Mouse (Mus musculus) liver, embryonic 14.5 days (tissue): ENCODE measurements around the gene Rhpn2. TPM values are rescaled to one million over a fixed set of nuclear protein-coding genes. Genes with fewer than 3 reads are reported as not detected.

Experiments
- ATAC-seq: fragments of 200-750 bp; cut with Nextera tagmentation; 2 replicates; pipeline ENCODE4 v1.8.0; 2017; ENCODE audit warnings: moderate number of reproducible peaks, mild to moderate bottlenecking, moderate library complexity; ENCODE audit not compliant: insufficient read depth
- DNase-seq, 3 experiments: peaks; one replicate each; pipeline ENCODE4 v3.0.0-alpha.2; 2012 to 2013; ENCODE audit warnings: low read depth in 3 of 3, low spot score in 3 of 3
- H3K27ac ChIP-seq: fragments of 300-500 bp; sonication (generic); 2 replicates; pipeline ENCODE4 v1.5.1; 2014; ENCODE audit warnings: moderate library complexity, mild to moderate bottlenecking, control low read depth, inconsistent platforms
- H3K27me3 ChIP-seq: fragments of 300-500 bp; sonication (generic); 2 replicates; pipeline ENCODE4 v1.6.1; 2014; ENCODE audit warnings: mild to moderate bottlenecking, low read length, moderate library complexity; ENCODE audit not compliant: control insufficient read depth, insufficient read depth
- H3K36me3 ChIP-seq: fragments of 300-500 bp; sonication (generic); replicated peaks from 2 replicates; pipeline ENCODE4 v1.6.1; 2014; ENCODE audit warnings: low read depth; ENCODE audit not compliant: control insufficient read depth, insufficient read depth
- H3K4me1 ChIP-seq, 2 experiments: fragments of 200-500 bp in 1 of 2; fragments of 300-500 bp in 1 of 2; sonication (generic) in 1 of 2; replicated peaks; 2 replicates each; pipeline ENCODE4 v1.6.1; 2012 to 2014; ENCODE audit warnings: antibody characterized with exemption in 1 of 2, inconsistent platforms in 1 of 2, low read length in 1 of 2; ENCODE audit not compliant: control insufficient read depth in 2 of 2, insufficient read depth in 2 of 2
- H3K4me2 ChIP-seq: fragments of 300-500 bp; sonication (generic); 2 replicates; pipeline ENCODE4 v1.6.1; 2014; ENCODE audit warnings: low read depth, mild to moderate bottlenecking, control low read depth, moderate library complexity
- H3K4me3 ChIP-seq, 2 experiments: fragments of 200-500 bp in 1 of 2; fragments of 300-500 bp in 1 of 2; sonication (generic) in 1 of 2; 2 replicates each; pipeline ENCODE4 v1.5.1; 2012 to 2014; ENCODE audit warnings: low read depth in 2 of 2, low read length in 2 of 2, mild to moderate bottlenecking in 2 of 2, control low read depth in 1 of 2, inconsistent platforms in 1 of 2, moderate library complexity in 1 of 2; ENCODE audit not compliant: insufficient read depth in 1 of 2
- H3K9ac ChIP-seq: fragments of 300-500 bp; sonication (generic); replicated peaks from 2 replicates; pipeline ENCODE4 v1.6.1; 2014; ENCODE audit warnings: mild to moderate bottlenecking, control low read depth, moderate library complexity
- H3K9me3 ChIP-seq: fragments of 300-500 bp; sonication (generic); 2 replicates; pipeline ENCODE4 v1.6.1; 2016; ENCODE audit warnings: low read length, mixed read lengths; ENCODE audit not compliant: control insufficient read depth
- CTCF ChIP-seq: IDR thresholded peaks from 2 replicates; pipeline ENCODE4 v1.5.1; 2016; ENCODE audit warnings: antibody characterized with exemption, low read depth, control low read depth
- EP300 ChIP-seq: IDR thresholded peaks from 2 replicates; pipeline ENCODE4 v1.6.1; 2016; ENCODE audit warnings: antibody characterized with exemption, low read depth
- WGBS: fragments of 180-500 bp; shearing (Covaris S2); extraction: QIAGEN DNeasy Blood & Tissue Kit; methylation state at CpG from one replicate; pipeline ENCODE4 v1.1.7; 2014; ENCODE audit not compliant: insufficient replicate concordance; 5-methylcytosine and 5-hydroxymethylcytosine counted together
- polyA plus RNA-seq, 2 experiments: library from polyadenylated mRNA; depleted of rRNA in 1 of 2; stranded (reverse) in 1 of 2; unstranded in 1 of 2; fragments of >200 nt; fragmentation: Nextera tagmentation in 1 of 2; extraction: Ambion mirVana in 1 of 2; gene quantifications; 2 replicates each; pipeline versions ENCODE4 v1.2.1 to v1.2.3; 2012 to 2014

Gene Rhpn2
- polyA plus RNA-seq, 2 experiments, result 2.8 to 3.0 TPM

DNA sequence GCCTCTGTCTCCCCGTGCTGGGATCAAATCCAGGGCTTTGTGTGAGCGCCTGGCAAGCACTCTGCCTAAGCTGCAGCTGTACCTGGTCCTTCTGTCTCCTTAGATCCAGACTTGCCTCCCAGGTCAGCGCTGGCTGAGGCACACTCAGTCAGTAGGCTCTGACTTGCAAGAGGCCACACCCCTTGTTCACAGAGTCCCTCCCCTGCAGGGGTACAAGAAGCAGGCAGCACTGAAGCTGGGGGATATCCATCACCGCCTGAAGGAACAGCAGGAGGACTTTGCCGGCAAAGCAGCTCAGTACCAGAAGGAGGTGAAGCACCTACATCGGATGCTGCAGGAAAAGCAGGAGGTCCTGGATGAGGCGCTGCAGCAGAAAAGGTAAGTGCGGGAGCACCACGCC, 101.3 kb downstream of the Rhpn2 start:
- H3K27ac ChIP-seq, result no peak overlapping the region
- no peak overlapping the region for H3K9ac ChIP-seq
- H3K4me2 ChIP-seq, result no peak overlapping the region
- WGBS, result 77% methylated on average over 9 of the region's 9 CpGs
- H3K36me3 ChIP-seq, result peaks cover 7% of the 10 kb centered on the region
- DNase-seq, result no peak
- H3K4me1 ChIP-seq, result no peaks in the 10 kb centered on the region
- ATAC-seq, result no peak
- H3K27me3 ChIP-seq, result no peaks in the 10 kb centered on the region
- TF ChIP-seq EP300 (no peak), CTCF (no peak)
- H3K9me3 ChIP-seq, result no peaks in the 10 kb centered on the region
- no peak overlapping the region for H3K4me3 ChIP-seq

Other genes with a start within 250 kb of the Rhpn2 start
- gene Cebpa, start 214.9 kb upstream of the Rhpn2 start, polyA plus RNA-seq (2012; rRNA removed), result 15.0 and 18.2 TPM in 2 replicates
- 6.5 and 7.1 TPM in 2 replicates for gene Cebpa, start 214.9 kb upstream of the Rhpn2 start, polyA plus RNA-seq (2014; fragmentation: Nextera tagmentation; extraction: Ambion mirVana)
- 0.22 and 0.27 TPM in 2 replicates for gene Slc7a10, start 147.8 kb upstream of the Rhpn2 start, polyA plus RNA-seq (2012; rRNA removed)
- 0.29 and 0.38 TPM in 2 replicates for gene Slc7a10, start 147.8 kb upstream of the Rhpn2 start, polyA plus RNA-seq (2014; fragmentation: Nextera tagmentation; extraction: Ambion mirVana)
- 0.66 and 1.00 TPM in 2 replicates for gene Lrp3, start 118.7 kb upstream of the Rhpn2 start, polyA plus RNA-seq (2012; rRNA removed)
- 0.19 and 0.37 TPM in 2 replicates for gene Lrp3, start 118.7 kb upstream of the Rhpn2 start, polyA plus RNA-seq (2014; fragmentation: Nextera tagmentation; extraction: Ambion mirVana)
- 2.3 and 3.7 TPM in 2 replicates for gene Gpatch1, start 15.7 kb upstream of the Rhpn2 start, polyA plus RNA-seq (2012; rRNA removed)
- gene Gpatch1, start 15.7 kb upstream of the Rhpn2 start, polyA plus RNA-seq (2014; fragmentation: Nextera tagmentation; extraction: Ambion mirVana), result 5.4 and 6.6 TPM in 2 replicates
- gene Faap24, start 62.7 kb downstream of the Rhpn2 start, polyA plus RNA-seq (2012; rRNA removed), result 6.6 and 8.1 TPM in 2 replicates
- gene Faap24, start 62.7 kb downstream of the Rhpn2 start, polyA plus RNA-seq (2014; fragmentation: Nextera tagmentation; extraction: Ambion mirVana), result 19.1 and 19.9 TPM in 2 replicates
- gene Cep89, start 62.9 kb downstream of the Rhpn2 start, polyA plus RNA-seq (2012; rRNA removed), result 6.2 and 11.6 TPM in 2 replicates
- 14.5 and 14.7 TPM in 2 replicates for gene Cep89, start 62.9 kb downstream of the Rhpn2 start, polyA plus RNA-seq (2014; fragmentation: Nextera tagmentation; extraction: Ambion mirVana)
- gene Slc7a9, start 114.6 kb downstream of the Rhpn2 start, polyA plus RNA-seq (2012; rRNA removed), result 1.3 and 1.6 TPM in 2 replicates
- gene Slc7a9, start 114.6 kb downstream of the Rhpn2 start, polyA plus RNA-seq (2014; fragmentation: Nextera tagmentation; extraction: Ambion mirVana), result 2.2 and 2.4 TPM in 2 replicates
- 0.10 and 0.11 TPM in 2 replicates for gene Tdrd12, start 203.6 kb downstream of the Rhpn2 start, polyA plus RNA-seq (2012; rRNA removed)
- not detected in 2 replicates for gene Tdrd12, start 203.6 kb downstream of the Rhpn2 start, polyA plus RNA-seq (2014; fragmentation: Nextera tagmentation; extraction: Ambion mirVana)
- gene Nudt19, start 222.1 kb downstream of the Rhpn2 start, polyA plus RNA-seq (2012; rRNA removed), result 27.6 and 53.2 TPM in 2 replicates
- 81.7 and 86.0 TPM in 2 replicates for gene Nudt19, start 222.1 kb downstream of the Rhpn2 start, polyA plus RNA-seq (2014; fragmentation: Nextera tagmentation; extraction: Ambion mirVana)